ENCODE assay signal across 23 mouse cellular contexts in genomic region chr9:52802969-52803368, GRCm38 (mm10).
"Had no signal": no experiment of that assay in that cellular context is flagged by ENCODE, and none has a peak within 500 bp of the region (broad histone marks: within the 10 kb centered on the region; RNA-seq: fewer than 3 reads in every experiment).

No protein-coding gene starts in this region.

- DNase-seq: gastrocnemius, postnatal 14 days; gastrocnemius, postnatal 36 days; heart, adult 18-20 months; heart, postnatal 10 days; kidney, adult 18-20 months; kidney, adult 8-10 months; kidney, postnatal 10 days; kidney, postnatal 25 days; kidney, postnatal 4 days; layer of hippocampus, adult 9-11 months; left cerebral cortex, postnatal 4 days had no signal

- H3K9ac ChIP-seq: heart, embryonic 12.5 days; hindbrain, embryonic 13.5 days; hindbrain, embryonic 15.5 days; intestine, embryonic 15.5 days; limb, embryonic 13.5 days; limb, embryonic 15.5 days; liver, embryonic 12.5 days; liver, embryonic 14.5 days had no signal

- H3K27ac ChIP-seq: heart, embryonic 10.5 days; hindbrain, embryonic 13.5 days; intestine, embryonic 15.5 days; left cerebral cortex, adult 2 months; limb, embryonic 13.5 days; limb, embryonic 15.5 days; liver, embryonic 12.5 days; liver, embryonic 14.5 days had no signal

- H3K27me3 ChIP-seq: heart, embryonic 12.5 days; hindbrain, embryonic 13.5 days; hindbrain, embryonic 15.5 days; intestine, embryonic 15.5 days; limb, embryonic 13.5 days; limb, embryonic 15.5 days; liver, embryonic 12.5 days had no signal

- H3K4me3 ChIP-seq: heart, embryonic 10.5 days; heart, embryonic 12.5 days; hindbrain, embryonic 13.5 days; hindbrain, embryonic 15.5 days; intestine, embryonic 15.5 days; left cerebral cortex, adult 2 months; limb, embryonic 13.5 days; limb, embryonic 15.5 days; liver, embryonic 12.5 days had no signal

- H3K4me2 ChIP-seq: heart, embryonic 12.5 days; hindbrain, embryonic 13.5 days; hindbrain, embryonic 15.5 days; intestine, embryonic 15.5 days; limb, embryonic 13.5 days; limb, embryonic 15.5 days; liver, embryonic 12.5 days had no signal

- H3K36me3 ChIP-seq: heart, embryonic 10.5 days; heart, embryonic 12.5 days; hindbrain, embryonic 13.5 days; hindbrain, embryonic 15.5 days; intestine, embryonic 15.5 days; limb, embryonic 13.5 days; limb, embryonic 15.5 days; liver, embryonic 12.5 days had no signal

- ATAC-seq: inflammation-experienced regulatory T-cells, adult 6 months; intestine, embryonic 15.5 days; intestine, postnatal 0 days; liver, embryonic 12.5 days had no signal

- H3K9me3 ChIP-seq: heart, embryonic 10.5 days; heart, embryonic 12.5 days; hindbrain, embryonic 13.5 days; hindbrain, embryonic 15.5 days; intestine, embryonic 15.5 days; limb, embryonic 13.5 days; limb, embryonic 15.5 days; liver, embryonic 12.5 days had no signal

- H3K4me1 ChIP-seq: heart, embryonic 10.5 days; heart, embryonic 12.5 days; hindbrain, embryonic 13.5 days; hindbrain, embryonic 15.5 days; intestine, embryonic 15.5 days; limb, embryonic 13.5 days; limb, embryonic 15.5 days; liver, embryonic 12.5 days had no signal
